Mouse (Mus musculus) lung, postnatal 25 days (tissue): Measurements from ENCODE around the gene Slc35d2.
A peak's percentile ranks its signal among the peaks of the same experiment; 100 is the strongest.

Experiments
- DNase-seq: peaks from one replicate; pipeline ENCODE4 v3.0.0; 2022; ENCODE audit warnings: low spot score

Slc35d2 gene

GRCm38 (mm10) chr13:64128858-64129615, at the start of gene Slc35d2:
Gene Slc35d2, minus strand, starts transcription at chr13:64129368.
- peak; percentile 77 for DNase-seq

DNA sequence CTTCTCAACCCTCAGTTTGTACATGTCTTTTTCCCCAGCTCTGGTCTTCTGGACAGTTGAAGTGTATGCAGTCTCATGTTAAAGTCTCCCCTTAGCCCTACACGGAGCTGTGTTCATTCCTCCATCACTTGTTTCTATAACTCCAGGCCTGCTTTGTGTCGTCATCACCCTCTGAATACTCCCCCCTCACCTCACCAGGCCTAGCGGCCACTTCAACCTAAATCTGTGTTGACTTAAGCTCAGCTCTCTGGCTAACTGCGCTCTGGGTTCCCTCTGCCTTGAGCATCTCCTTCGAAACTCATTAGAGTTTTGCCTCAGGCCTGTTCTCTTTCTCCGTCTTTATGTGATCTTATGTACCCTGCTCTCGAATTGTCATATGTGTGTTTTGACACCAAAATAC, 48.8 kb upstream of the Slc35d2 start:
- DNase-seq, result no peak

GRCm38 (mm10) chr13:64169746-64170145, 40.6 kb upstream of the Slc35d2 start:
- DNase-seq, result no peak

DNA sequence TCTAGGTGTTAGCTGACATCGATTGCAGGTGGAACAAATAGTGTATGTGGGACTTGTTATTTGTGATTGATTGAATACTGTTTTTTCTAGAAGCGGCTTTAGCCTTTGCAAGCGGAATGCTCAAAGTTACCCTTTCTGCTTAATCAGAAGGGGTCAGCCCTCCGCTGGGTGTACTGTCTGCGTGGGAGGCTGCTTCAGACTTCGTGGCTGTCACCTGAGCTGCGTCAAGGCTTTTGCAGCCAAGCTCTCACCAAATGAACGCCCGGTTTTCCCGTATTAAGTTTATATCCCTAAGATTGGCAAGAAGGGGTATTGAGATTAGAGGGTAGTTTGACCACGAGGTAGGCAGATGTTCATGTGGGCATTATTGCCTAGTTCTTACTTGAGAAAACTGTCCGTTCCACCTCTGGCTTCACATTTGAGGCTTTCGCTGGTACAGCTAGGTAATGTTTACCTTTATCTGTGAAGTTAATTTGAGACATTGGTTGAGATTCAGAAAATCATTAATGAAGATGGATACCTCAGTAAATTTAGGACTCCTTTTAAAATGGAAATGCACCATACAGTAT, 34.1 kb upstream of the Slc35d2 start:
- DNase-seq, result no peak

DNA sequence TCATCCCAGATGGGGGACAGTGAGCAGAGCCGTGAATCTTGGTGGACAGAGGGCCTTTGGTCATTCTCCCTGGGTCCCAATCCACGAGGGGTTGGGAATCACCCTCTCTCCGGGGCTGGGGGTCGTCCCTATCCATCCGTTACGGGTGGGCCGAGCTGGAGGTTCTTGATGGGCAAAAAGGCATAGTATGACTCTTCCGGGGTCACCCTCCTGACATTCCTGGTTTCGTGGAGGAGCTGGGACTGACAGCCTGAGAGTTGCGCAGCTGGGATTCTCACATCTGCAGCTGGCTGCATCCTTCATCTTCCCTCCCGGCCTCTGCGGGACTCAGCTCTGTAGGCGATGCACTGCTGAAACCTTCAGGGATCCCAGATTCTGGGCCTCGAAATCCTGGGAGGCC, 33.5 kb upstream of the Slc35d2 start:
- DNase-seq, result no peak

GRCm38 (mm10) chr13:64161916-64162611, 32.9 kb upstream of the Slc35d2 start:
- DNase-seq, result no peak

- peak; percentile 99 for DNase-seq
These were observed 32.4 kb upstream of the Slc35d2 start, which contains the start of gene Habp4 for GRCm38 (mm10) chr13:64161548-64161915. Gene Habp4, plus strand, starts transcription at chr13:64161824.

DNA sequence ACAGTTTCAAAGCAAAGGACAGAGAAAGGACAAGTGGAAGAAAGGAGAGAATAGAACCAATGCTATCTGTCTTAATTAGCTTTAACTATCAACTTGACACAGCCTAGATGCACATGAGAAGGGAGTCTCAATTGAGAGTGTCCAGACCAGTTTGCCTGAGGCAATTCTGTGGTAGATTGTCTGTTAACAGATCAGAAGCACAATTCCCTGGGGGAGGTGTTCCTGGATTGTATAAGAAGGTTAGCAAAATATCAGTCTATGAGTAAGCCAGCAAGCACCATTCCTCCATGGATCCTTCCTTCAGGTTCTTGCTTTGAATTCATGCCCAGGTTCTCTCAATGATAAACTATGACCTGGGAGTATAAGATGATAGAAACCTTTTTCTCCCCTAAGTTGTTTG, 27.8 kb upstream of the Slc35d2 start:
- no peak for DNase-seq

DNA sequence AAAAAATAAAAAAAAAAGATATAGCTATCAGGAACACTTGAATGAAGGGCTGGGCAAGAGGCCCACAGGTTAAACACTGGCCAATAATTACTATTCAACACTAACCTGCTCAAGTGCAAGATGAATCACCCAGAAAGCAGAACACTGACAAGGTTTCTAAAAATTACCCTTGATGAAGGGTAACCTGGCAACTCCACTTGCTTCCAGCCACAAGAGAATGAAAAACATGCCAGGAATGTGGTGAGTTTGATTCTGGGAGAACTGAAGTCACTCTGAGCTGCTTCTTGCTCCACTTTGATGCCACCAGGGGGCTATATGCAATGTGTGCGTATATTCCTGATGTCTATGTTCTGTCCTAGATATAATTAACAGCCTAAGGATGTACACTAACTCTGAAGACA, 26.0 kb upstream of the Slc35d2 start:
- DNase-seq, result peak; percentile 78

GRCm38 (mm10) chr13:64154651-64155050, 25.5 kb upstream of the Slc35d2 start:
- DNase-seq, result no peak

DNA sequence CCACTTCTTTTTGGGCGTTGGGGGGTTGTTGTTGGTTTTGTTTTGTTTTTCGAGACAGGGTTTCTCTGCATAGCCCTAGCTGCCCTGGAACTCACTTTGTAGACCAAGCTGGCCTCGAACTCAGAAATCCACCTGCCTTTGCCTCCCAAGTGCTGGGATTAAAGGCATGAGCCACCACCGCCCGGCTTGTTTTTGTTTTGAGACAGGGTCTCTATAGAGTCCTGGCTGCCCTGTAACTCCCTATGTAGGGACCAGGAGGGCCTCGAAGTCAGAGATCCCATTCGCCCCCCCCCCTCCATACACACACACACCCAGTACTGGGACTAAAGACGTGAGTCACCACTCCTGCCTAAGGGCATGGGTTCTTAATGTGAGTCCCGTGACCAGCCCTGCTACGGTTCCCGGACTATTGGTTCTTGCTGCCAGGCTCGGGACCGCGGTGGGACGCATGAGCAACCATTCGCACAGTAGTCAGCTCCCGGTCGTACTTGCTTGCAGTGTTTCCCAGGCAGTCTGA, 24.6 kb upstream of the Slc35d2 start:
- peak; percentile 64 for DNase-seq

DNA sequence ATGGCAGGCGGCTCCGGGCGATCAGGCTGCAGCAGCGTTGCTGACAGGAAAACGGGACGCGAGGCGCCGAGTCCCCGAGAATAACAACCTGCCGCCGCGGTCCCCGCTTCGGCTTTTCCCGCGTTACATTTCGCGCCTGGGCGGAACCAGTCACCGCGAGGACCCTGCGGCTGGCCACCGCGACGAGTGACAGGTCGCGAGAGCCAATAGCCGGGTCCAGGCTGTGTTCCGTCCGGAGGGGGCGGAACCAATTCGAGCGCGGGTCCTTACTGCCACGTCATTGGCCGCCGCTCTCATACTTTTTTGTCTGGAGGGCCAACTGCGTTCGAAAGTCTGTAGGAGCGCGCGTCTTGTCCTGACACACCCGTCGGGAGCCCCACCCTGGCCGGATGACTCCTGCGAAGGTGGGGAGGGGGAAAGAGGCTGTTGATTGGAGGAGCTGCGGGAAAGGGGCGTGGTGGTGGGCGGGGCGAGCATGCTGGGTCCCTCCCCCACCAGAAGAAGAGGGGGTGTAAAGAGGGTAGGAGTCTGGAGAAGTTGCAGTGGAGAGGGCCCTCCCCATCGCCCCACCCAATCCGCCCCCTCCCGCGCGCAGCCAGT, 24.0 kb upstream of the Slc35d2 start, which contains the start of gene Zfp367:
Gene Zfp367, minus strand, starts transcription at position 120 of the 600 bp plus-strand sequence.
- peak; percentile 99 for DNase-seq

DNA sequence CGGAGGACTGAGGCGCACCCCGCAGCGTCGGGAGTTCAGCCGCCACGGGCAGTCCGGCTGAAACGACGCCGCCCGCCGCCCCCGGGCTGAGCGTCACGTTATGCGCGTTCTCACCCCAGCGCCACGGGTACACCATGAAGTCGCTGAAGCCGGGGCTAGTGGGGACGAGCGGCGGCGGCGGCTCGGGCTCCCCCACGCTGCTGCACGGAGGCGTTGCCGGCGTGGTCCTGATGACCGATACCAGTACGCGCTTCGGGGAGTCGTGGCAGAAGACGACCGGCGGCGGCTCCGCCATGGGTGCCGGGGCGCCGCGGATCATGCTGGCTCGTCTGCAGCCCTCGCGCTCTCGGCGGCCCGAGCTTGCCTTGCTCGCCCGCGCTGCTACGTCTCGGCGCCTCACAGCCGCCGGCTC, 23.5 kb upstream of the Slc35d2 start:
- DNase-seq, result no peak

DNA sequence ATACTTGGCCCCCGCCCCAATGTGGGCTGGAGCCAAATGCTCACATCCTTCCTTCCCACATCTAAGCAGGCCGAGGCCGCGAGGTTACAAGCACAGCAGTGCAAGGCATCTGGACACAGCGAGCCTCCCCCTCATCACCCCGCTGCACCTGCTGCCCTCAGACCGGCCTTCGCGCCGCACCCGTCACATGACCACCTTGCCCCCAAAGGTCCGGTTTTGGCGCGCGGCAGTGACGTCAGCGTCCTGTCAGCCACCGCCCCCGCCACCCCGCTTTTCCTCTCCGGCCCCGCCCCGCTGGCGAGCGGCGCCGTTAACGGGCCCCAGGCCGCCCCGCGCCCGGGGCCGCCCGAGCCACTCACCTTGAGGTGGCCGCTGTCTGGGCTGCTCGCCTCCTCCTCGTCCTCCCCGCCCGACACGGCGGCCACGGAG, 23.1 kb upstream of the Slc35d2 start:
- peak; percentile 86 for DNase-seq

GRCm38 (mm10) chr13:64150121-64150520, 21.0 kb upstream of the Slc35d2 start:
- DNase-seq, result no peak

DNA sequence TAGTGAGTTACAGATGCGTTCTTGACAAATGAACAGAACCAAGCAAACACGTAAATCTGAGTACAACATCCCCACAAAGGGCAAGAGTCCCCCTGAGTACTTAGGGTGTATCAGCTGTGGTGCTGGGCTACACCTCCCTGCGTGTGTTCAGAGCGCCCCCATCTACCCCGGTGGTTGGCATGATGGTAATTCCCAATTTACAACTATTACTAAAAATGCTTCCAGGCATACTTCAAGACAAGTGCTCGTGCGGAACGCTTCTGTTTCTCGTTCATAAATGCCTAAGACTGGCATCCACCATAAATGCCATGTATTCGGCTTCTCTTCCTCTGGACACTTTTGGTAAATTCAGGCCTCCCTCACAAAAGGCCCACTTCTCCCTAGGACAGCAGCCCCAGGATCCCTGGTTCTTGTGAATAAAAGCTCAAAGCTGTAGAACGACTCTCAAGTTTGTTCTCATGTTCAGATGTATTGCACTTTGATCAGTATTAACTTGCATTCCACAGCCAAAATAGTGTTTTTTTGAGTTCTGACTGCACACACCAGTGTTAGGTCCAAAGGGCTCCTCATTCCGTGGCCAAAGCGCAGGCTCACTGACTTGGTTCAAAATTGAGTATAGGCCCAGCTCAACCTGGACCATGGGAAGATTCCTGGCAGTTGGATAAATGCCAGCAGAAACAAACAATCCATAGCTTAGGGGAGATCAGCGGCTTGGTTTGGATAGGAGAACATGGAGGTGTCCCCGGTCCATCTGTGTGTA, 628 bp upstream of the Slc35d2 start:
- DNase-seq, result peak; percentile 69

DNA sequence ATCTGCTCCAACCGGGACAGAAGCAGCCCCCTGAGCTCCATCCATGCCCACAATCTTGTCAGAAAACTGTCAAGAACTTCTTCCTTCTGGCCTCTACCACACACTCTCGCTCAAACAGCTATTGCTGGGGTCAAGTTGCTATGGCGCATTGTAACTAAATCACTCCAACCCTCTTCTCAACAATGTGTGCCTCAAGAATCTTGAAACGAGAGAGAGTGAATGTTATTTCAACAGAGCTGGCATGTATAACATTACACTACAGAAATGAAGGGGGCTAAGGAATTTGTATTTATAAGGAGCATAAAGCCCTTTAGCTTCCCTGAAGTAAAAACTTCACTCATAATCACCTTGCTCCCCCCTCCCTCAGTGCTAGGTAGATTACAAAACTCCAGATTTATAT, 2.9 kb downstream of the Slc35d2 start:
- no peak for DNase-seq

GRCm38 (mm10) chr13:64124886-64125285, 4.3 kb downstream of the Slc35d2 start:
- DNase-seq, result no peak

DNA sequence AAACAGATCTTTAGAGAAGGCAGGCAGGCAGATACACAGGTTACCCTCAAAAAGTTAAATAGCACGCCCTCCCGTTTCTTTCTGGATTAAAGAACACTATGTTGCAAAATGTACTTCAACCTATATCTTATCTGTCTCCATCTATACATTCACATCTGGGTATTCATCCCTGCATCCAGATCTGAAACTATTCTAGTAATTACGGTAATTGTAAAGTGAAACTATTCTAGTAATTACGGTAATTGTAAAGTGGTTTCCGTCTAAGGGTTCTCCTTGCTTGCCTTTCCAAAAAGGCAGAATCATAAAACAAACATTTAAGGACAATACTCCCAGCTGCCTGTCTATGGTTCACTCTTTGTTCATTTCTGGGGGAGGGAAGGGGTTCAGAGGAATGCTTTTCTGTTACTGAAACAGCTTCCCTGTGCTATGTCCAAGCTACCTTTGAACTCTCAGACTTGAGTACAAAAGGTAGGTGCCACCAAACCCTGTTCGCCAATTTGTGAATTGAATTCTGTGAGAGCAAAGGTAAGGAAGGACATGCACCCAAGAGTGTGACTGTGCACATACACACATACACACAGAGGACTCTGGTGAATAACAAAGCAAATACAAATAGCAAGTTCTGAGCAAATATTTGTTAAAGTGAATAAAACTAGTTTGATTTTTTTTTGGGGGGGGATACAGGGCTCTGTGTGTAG, 5.5 kb downstream of the Slc35d2 start:
- no peak for DNase-seq

DNA sequence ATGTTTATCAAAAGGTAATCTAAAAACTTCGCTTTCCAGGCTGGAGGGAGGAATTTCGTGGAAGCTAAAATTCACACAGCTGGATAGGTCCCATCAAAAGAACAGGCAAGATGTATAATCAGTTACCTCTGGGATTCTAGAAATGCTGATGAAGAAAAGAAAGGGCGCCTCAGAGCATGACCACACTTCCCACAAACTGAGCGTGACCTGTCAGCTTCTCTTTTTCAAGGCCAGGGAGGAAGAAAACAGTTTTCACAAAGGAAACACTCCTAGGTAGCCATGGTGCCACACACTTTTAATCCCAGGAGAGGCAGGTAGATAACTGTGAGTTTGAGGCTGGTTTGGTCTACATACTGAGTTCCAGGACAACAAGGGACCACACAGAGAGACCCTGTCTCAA, 8.4 kb downstream of the Slc35d2 start:
- no peak for DNase-seq

DNA sequence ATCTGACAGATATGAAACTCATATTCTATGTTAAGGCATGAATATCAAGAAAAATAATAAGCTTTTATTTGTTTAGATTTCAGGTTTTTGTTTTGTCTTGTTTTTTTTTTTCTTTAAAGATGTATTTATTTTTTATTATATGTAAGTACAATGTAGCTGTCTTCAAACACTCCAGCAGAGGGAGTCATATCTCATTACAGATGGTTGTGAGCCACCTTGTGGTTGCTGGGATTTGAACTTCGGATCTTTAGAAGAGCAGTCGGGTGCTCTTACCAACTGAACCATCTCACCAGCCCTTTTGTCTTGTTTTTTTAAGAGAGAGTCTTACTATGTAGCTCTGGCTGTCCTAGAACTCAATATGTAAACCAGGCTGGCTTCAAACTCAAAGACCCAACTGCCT, 11.7 kb downstream of the Slc35d2 start:
- no peak for DNase-seq
